Mouse (Mus musculus) liver, embryonic 14.5 days (tissue): Measurements from ENCODE around the gene Glt1d1.

ENCODE experiments used
- CTCF ChIP-seq: IDR thresholded peaks from 2 replicates; pipeline ENCODE4 v1.5.1; 2016; ENCODE audit warnings: antibody characterized with exemption, low read depth, control low read depth
- EP300 ChIP-seq: IDR thresholded peaks from 2 replicates; pipeline ENCODE4 v1.6.1; 2016; ENCODE audit warnings: antibody characterized with exemption, low read depth

- TF ChIP-seq CTCF = no peak
- TF ChIP-seq EP300 = no peak
Observed at GRCm38 (mm10) chr5:127699679-127700078, 67.6 kb downstream of the Glt1d1 start.
